Mouse (Mus musculus) midbrain, embryonic 11.5 days (tissue): ENCODE data around the gene Fgd4. TPM values are rescaled to one million over a fixed set of nuclear protein-coding genes. Genes with fewer than 3 reads are reported as not detected.
A peak's percentile ranks its signal among the peaks of the same experiment; 100 is the strongest.
"Not testable (repeated sequence)": the region's sequence is repeated elsewhere in the genome, so short reads cannot be mapped to it uniquely, and the experiment has no call there.

Experiments
- ATAC-seq: fragments of 200-750 bp; cut with Nextera tagmentation; 2 replicates; pipeline ENCODE4 v1.8.0; 2017; ENCODE audit warnings: moderate TSS enrichment, moderate library complexity; ENCODE audit not compliant: low FRiP score
- DNase-seq: peaks from one replicate; pipeline ENCODE4 v3.0.0; 2015; ENCODE audit warnings: low spot score; ENCODE audit errors: missing footprints
- H3K27ac ChIP-seq: fragments of 300-500 bp; sonication (generic); 2 replicates; pipeline ENCODE4 v1.5.1; 2014; ENCODE audit warnings: low read depth, low read length
- H3K27me3 ChIP-seq: fragments of 300-500 bp; sonication (generic); 2 replicates; pipeline ENCODE4 v1.6.1; 2014; ENCODE audit warnings: mild to moderate bottlenecking, low read length, moderate library complexity, mixed read lengths; ENCODE audit not compliant: control insufficient read depth, insufficient read depth
- H3K36me3 ChIP-seq: fragments of 300-500 bp; sonication (generic); 2 replicates; pipeline ENCODE4 v1.6.1; 2014; ENCODE audit warnings: mild to moderate bottlenecking, low read length, moderate library complexity, mixed read lengths; ENCODE audit not compliant: control insufficient read depth, insufficient read depth
- H3K4me1 ChIP-seq: fragments of 300-500 bp; sonication (generic); 2 replicates; pipeline ENCODE4 v1.6.1; 2014; ENCODE audit warnings: low read length; ENCODE audit not compliant: control insufficient read depth, insufficient read depth
- H3K4me2 ChIP-seq: fragments of 300-500 bp; sonication (generic); 2 replicates; pipeline ENCODE4 v1.6.1; 2014; ENCODE audit warnings: mild to moderate bottlenecking, moderate library complexity
- H3K4me3 ChIP-seq: fragments of 300-500 bp; sonication (generic); 2 replicates; pipeline ENCODE4 v1.5.1; 2014; ENCODE audit warnings: low read depth, low read length
- H3K9ac ChIP-seq: fragments of 300-500 bp; sonication (generic); 2 replicates; pipeline ENCODE4 v1.6.1; 2014; ENCODE audit warnings: low read length
- H3K9me3 ChIP-seq: fragments of 300-500 bp; sonication (generic); 2 replicates; pipeline ENCODE4 v1.6.1; 2016; ENCODE audit warnings: low read length; ENCODE audit not compliant: control insufficient read depth
- WGBS: fragments of 180-500 bp; shearing (Covaris S2); extraction: QIAGEN DNeasy Blood & Tissue Kit; methylation state at CpG from one replicate; pipeline ENCODE4 v1.1.7; 2014; 5-methylcytosine and 5-hydroxymethylcytosine counted together
- polyA plus RNA-seq: library from polyadenylated mRNA; unstranded; fragments of >200 nt; fragmentation: Nextera tagmentation; extraction: Ambion mirVana; gene quantifications from 2 replicates; pipeline ENCODE4 v1.2.1, GENCODE M21; 2014

The Fgd4 gene
- polyA plus RNA-seq, 1 experiment from 2014 or later, result 15.9 TPM

DNA sequence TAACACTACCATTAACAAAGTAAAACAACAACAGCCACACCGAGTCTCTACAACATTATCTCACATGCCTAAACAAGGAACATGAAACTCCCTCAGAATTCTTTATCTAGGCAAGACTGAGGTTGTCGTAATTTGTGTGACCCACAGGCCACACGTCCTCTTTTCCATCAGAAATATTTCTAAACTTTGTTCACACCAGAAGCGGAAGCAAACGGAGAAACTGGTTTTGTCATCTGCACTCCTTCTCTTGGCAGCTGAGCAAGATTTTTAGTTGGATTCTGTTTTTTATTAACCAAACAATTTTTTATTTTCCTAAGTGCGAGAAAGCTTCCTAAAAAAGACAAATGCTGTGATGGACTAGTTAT lies 73.6 kb downstream of the Fgd4 start:
- peak overlapping the region; percentile 22; the same call in 1 of the 2 replicates for H3K27ac ChIP-seq
- no peak overlapping the region for H3K9ac ChIP-seq
- ATAC-seq (peak; percentile 15; the same call in 1 of the 2 replicates), DNase-seq (no peak)
- no peak overlapping the region for H3K4me2 ChIP-seq
- H3K27me3 ChIP-seq, result no peaks in the 10 kb centered on the region
- WGBS, result 67% methylated on average over 6 of the region's 6 CpGs
- H3K4me3 ChIP-seq, result no peak overlapping the region
- no peaks in the 10 kb centered on the region for H3K9me3 ChIP-seq
- peaks cover 19% of the 10 kb centered on the region for H3K4me1 ChIP-seq
- no peaks in the 10 kb centered on the region for H3K36me3 ChIP-seq

- DNase-seq (no peak), ATAC-seq (peak; percentile 51; the same call in 1 of the 2 replicates)
- Histone ChIP-seq H3K4me1 (peaks cover 19% of the 10 kb centered on the region), H3K9me3 (no peaks in the 10 kb centered on the region), H3K27me3 (no peaks in the 10 kb centered on the region), H3K4me2 (no peak overlapping the region), H3K27ac (peak overlapping the region; percentile 22; the same call in 1 of the 2 replicates), H3K36me3 (no peaks in the 10 kb centered on the region), H3K4me3 (no peak overlapping the region), H3K9ac (no peak overlapping the region; the same call in 1 of the 2 replicates)
- 59% methylated on average over 6 of the region's 6 CpGs for WGBS
Observed at GRCm38 (mm10) chr16:16526097-16526740, 74.1 kb downstream of the Fgd4 start.

DNA sequence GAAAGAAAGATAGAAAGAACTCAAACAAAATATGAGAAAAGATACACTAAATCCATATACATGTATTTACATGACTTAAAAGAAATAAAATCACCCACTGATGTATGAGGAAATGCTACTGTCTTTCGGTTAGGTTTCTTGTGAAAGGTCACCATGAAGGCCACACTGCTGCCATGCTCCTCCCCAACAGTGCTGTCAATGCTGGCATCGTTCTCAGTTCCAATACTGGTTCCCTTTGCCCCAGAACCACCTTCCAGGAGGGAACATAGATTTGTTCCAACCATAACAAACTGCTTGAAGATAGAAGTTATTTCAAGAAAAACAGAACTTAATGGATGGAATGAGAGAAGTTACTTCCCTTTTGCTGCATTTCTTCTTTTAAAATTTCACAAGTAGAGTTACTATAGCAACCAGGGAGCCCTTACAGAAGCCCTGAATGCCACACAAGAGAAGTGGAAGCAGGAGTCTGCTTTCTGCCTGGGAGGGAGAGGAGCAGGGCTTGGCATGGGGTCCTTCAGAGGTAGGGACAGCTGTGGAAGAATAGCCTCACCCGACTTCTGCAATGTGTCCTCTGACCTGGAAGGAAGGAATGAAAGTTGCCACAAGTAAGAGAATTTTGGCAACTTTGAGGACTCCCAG lies 75.0 kb downstream of the Fgd4 start:
- peaks cover 19% of the 10 kb centered on the region for H3K4me1 ChIP-seq
- no peaks in the 10 kb centered on the region for H3K36me3 ChIP-seq
- no peak overlapping the region for H3K9ac ChIP-seq
- no peak overlapping the region for H3K4me2 ChIP-seq
- DNase-seq (no peak), ATAC-seq (no peak)
- WGBS, result 68% methylated on average over 3 of the region's 3 CpGs
- H3K27me3 ChIP-seq, result no peaks in the 10 kb centered on the region
- H3K9me3 ChIP-seq, result no peaks in the 10 kb centered on the region
- H3K27ac ChIP-seq, result no peak overlapping the region
- no peak overlapping the region for H3K4me3 ChIP-seq

GRCm38 (mm10) chr16:16523632-16524031 lies 76.7 kb downstream of the Fgd4 start:
- Histone ChIP-seq H3K36me3 (no peaks in the 10 kb centered on the region), H3K4me1 (peaks cover 19% of the 10 kb centered on the region), H3K4me3 (no peak overlapping the region), H3K9me3 (no peaks in the 10 kb centered on the region), H3K27me3 (no peaks in the 10 kb centered on the region), H3K27ac (no peak overlapping the region), H3K4me2 (no peak overlapping the region), H3K9ac (no peak overlapping the region)
- DNase-seq (no peak), ATAC-seq (no peak)
- WGBS, result 81% methylated on average over 2 of the region's 2 CpGs

- not testable (repeated sequence) for H3K4me3 ChIP-seq, ATAC-seq, H3K9me3 ChIP-seq, H3K36me3 ChIP-seq, DNase-seq, H3K9ac ChIP-seq, H3K27me3 ChIP-seq, H3K4me2 ChIP-seq, H3K27ac ChIP-seq
- WGBS, result 67% methylated on average over 2 of the region's 2 CpGs
- H3K4me1 ChIP-seq, result peaks cover 16% of the 10 kb centered on the region
Observed at GRCm38 (mm10) chr16:16522869-16523268, 77.5 kb downstream of the Fgd4 start.

DNA sequence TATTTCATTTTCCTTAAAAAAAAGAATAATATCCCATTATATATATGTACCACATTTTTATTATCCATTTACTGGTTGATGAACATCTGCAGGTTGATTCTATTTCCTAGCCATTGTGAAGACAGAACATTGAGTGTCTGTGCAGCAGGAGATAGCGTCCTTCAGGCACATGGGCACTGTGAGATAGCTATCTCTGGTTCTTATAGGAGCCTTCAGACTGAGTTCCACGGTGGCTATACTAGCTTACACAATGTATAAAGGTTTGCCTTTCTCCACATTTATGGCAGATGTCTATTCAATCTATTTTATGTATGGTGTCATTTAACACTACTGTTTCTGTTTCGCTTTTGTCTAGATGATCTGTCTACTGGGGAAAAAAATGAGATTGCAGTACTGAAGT lies 98.9 kb downstream of the Fgd4 start:
- no peaks in the 10 kb centered on the region for H3K9me3 ChIP-seq
- H3K9ac ChIP-seq, result no peak overlapping the region
- ATAC-seq (no peak), DNase-seq (no peak)
- H3K27me3 ChIP-seq, result no peaks in the 10 kb centered on the region
- no peaks in the 10 kb centered on the region for H3K36me3 ChIP-seq
- no peaks in the 10 kb centered on the region for H3K4me1 ChIP-seq
- H3K4me3 ChIP-seq, result no peak overlapping the region
- no peak overlapping the region for H3K27ac ChIP-seq
- no peak overlapping the region for H3K4me2 ChIP-seq
- WGBS, result 95% methylated on average over 3 of the region's 3 CpGs

DNA sequence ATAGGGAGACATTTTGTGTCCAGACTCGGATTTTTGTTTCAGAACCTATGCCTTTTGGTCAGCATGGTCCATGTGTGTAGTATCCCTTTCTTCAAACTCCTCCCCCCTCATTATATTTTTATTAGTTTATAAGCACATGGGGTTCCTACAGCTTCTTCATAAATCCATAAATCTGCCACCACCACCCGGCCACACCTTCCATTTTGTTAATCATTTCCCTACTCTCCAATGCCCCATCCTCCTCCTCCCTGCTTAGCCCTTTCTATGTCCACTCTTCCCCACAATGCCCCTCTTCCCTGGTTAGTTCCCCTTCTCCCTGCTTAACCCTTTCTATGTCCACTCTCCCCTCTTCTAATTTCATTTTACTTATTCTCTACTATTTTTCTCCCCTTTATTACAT lies 99.4 kb downstream of the Fgd4 start:
- Histone ChIP-seq H3K4me2 (no peak overlapping the region), H3K4me3 (no peak overlapping the region), H3K4me1 (no peaks in the 10 kb centered on the region), H3K9me3 (no peaks in the 10 kb centered on the region), H3K9ac (no peak overlapping the region), H3K27ac (no peak overlapping the region), H3K27me3 (no peaks in the 10 kb centered on the region), H3K36me3 (no peaks in the 10 kb centered on the region)
- no peak for ATAC-seq
- 90% methylated on average over 2 of the region's 2 CpGs for WGBS
- DNase-seq, result no peak

- DNase-seq (no peak), ATAC-seq (no peak)
- H3K4me3 ChIP-seq, result no peak overlapping the region
- no peaks in the 10 kb centered on the region for H3K4me1 ChIP-seq
- no peak overlapping the region for H3K9ac ChIP-seq
- no peaks in the 10 kb centered on the region for H3K27me3 ChIP-seq
- no peak overlapping the region for H3K4me2 ChIP-seq
- H3K27ac ChIP-seq, result no peak overlapping the region
- H3K9me3 ChIP-seq, result no peaks in the 10 kb centered on the region
- no peaks in the 10 kb centered on the region for H3K36me3 ChIP-seq
Observed at GRCm38 (mm10) chr16:16498798-16499197, 101.6 kb downstream of the Fgd4 start.

DNA sequence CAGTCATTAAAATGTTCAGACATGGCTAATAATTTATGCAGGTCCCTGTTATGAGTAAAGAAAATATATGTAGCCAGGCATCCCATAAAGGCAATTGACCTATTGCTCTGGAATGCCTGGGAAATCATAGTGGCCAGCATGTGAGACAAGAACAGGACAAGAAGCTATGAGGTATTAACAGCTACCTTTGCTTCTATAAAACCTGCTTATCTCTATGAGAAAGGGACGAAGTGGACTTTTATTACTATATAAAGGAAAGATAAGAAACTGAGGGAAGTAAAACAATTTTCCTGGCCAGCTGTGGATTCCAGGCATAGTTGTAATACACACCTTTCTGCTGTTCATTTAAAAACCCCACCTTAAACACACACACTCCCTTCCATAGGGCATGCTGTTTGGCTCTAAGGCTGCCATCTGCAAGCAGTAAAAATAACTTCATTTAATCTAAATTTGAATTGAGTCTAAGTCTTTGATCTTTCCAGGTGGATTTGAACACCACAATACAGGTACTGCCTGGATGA lies 114.8 kb downstream of the Fgd4 start:
- Histone ChIP-seq H3K4me3 (no peak overlapping the region), H3K9ac (no peak overlapping the region), H3K36me3 (no peaks in the 10 kb centered on the region), H3K27ac (no peak overlapping the region), H3K4me2 (no peak overlapping the region), H3K9me3 (no peaks in the 10 kb centered on the region), H3K27me3 (no peaks in the 10 kb centered on the region), H3K4me1 (no peaks in the 10 kb centered on the region)
- DNase-seq, result no peak
- 94% methylated on average over 1 of the region's 1 CpGs for WGBS
- no peak for ATAC-seq
